Mouse (Mus musculus): ENCODE measurements around the gene Sh3bgrl3. TPM values are rescaled to one million over a fixed set of nuclear protein-coding genes. Genes with fewer than 3 reads are reported as not detected.

Sh3bgrl3 gene
- polyA plus RNA-seq, 1 experiment, result 262 TPM

DNA sequence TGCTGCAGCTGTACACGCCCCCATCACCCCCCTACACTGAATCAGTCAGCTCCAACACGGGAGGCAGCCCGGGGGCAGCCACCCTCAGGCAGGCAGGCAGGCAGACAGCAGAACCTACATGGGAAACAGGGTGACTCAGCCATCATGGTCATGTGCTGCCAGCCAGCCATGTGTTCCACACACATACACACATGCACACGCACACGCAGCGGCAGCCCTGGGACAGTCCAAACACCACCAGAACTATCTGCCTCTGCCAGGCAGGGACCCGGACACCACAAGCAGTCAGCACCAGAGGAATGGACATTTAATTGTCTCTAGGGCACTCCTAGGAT is 1.5 kb downstream of the Sh3bgrl3 start:
- H3K79me2 ChIP-seq (ENCODE audit: control insufficient read depth, insufficient read depth), result peaks cover 9% of the 10 kb centered on the region
- peak overlapping the region; percentile 44 for H3K4me3 ChIP-seq
- no peaks in the 10 kb centered on the region for H3K27me3 ChIP-seq (ENCODE audit: control insufficient read depth, insufficient read depth, insufficient read length)
- H3ac ChIP-seq (ENCODE audit: control insufficient read depth, insufficient read length), result no peak overlapping the region
- no peaks in the 10 kb centered on the region for H3K36me3 ChIP-seq (ENCODE audit: control insufficient read depth, insufficient read depth)
- H3K4me2 ChIP-seq (ENCODE audit: low read depth), result peak overlapping the region; percentile 90
- TF ChIP-seq MYOG (IDR thresholded peaks at IDR 0.05; ENCODE audit: control insufficient read depth in 1 of 3, insufficient read depth in 1 of 3, insufficient read length in 2 of 3, low read depth in 2 of 3) (no peak), USF1 (IDR thresholded peaks at IDR 0.05; ENCODE audit: low read depth) (no peak), REST (IDR thresholded peaks at IDR 0.05; ENCODE audit: insufficient read depth, insufficient read length) (no peak), POLR2AphosphoS2 (IDR thresholded peaks at IDR 0.05; ENCODE audit: insufficient read length, low read depth) (peak; percentile 68), TCF3 (IDR thresholded peaks at IDR 0.05; ENCODE audit: insufficient read length, low read depth) (no peak), MYOD1 (IDR thresholded peaks at IDR 0.05; ENCODE audit: control insufficient read depth in 1 of 3, insufficient read length in 2 of 3, low read depth in 2 of 3) (no peak), SRF (IDR thresholded peaks at IDR 0.05; ENCODE audit: control insufficient read depth, insufficient read length, low read depth) (no peak), TCF12 (IDR thresholded peaks at IDR 0.05; ENCODE audit: insufficient read depth, poor library complexity, severe bottlenecking) (no peak), MAX (IDR thresholded peaks at IDR 0.05; ENCODE audit: low read depth) (no peak), CEBPB (IDR thresholded peaks at IDR 0.05; ENCODE audit: insufficient read depth, poor library complexity, severe bottlenecking) (no peak), POLR2A (IDR thresholded peaks at IDR 0.05; ENCODE audit: insufficient read length, low read depth) (peak; percentile 29), E2F4 (IDR thresholded peaks at IDR 0.05; ENCODE audit: insufficient read depth) (no peak)

DNA sequence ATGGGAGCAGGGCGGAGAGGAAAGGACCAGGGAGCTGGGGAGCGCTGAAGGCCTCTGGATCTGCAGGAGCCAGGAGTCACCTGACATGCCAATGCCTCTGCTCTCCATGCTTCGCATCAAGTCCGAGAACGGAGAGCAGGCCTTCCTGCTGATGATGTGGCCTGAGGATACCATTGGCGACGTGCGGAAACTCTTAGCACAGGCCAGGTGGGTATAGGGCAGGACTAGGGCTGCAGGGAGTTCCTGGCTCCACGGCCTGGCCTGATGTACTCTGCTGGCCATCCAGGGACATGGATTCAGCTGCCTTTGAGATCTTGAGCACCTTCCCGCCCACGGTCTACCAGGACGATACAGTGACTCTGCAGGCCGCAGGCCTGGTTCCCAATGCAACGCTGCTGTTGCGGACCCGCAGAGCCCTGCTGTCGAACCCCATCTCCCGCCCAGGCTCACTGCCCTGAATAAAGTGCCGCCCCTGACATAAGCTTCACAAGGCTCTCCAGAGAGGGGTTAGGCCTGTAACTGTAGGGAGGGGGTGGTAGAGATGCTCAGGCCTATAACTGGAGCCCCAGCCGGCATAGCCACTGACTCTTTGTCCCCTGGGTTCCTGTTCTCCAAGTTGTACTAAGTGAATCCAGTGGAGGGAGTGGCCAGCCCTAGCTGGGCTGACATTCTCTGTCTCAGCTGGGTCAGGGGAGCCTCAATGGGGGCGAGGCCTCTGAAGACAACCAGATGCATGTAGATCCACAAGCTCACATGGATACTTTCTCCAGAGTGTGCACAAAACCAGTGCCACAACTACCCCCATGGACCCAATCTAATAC is 2.1 kb downstream of the Sh3bgrl3 start:
- Histone ChIP-seq H3K79me2 (ENCODE audit: control insufficient read depth, insufficient read depth) (peaks cover 9% of the 10 kb centered on the region), H3K4me3 (no peak overlapping the region), H3ac (ENCODE audit: control insufficient read depth, insufficient read length) (no peak overlapping the region), H3K36me3 (ENCODE audit: control insufficient read depth, insufficient read depth) (no peaks in the 10 kb centered on the region), H3K4me2 (ENCODE audit: low read depth) (no peak overlapping the region), H3K27me3 (ENCODE audit: control insufficient read depth, insufficient read depth, insufficient read length) (no peaks in the 10 kb centered on the region)
- TF ChIP-seq TCF3 (IDR thresholded peaks at IDR 0.05; ENCODE audit: insufficient read length, low read depth), result no peak
- no peak for TF ChIP-seq REST (IDR thresholded peaks at IDR 0.05; ENCODE audit: insufficient read depth, insufficient read length)
- TF ChIP-seq TCF12 (IDR thresholded peaks at IDR 0.05; ENCODE audit: insufficient read depth, poor library complexity, severe bottlenecking), result no peak
- no peak for TF ChIP-seq SRF (IDR thresholded peaks at IDR 0.05; ENCODE audit: control insufficient read depth, insufficient read length, low read depth)
- no peak for TF ChIP-seq USF1 (IDR thresholded peaks at IDR 0.05; ENCODE audit: low read depth)
- TF ChIP-seq POLR2AphosphoS2 (IDR thresholded peaks at IDR 0.05; ENCODE audit: insufficient read length, low read depth), result peak; percentile 16

- H3K79me2 ChIP-seq (ENCODE audit: control insufficient read depth, insufficient read depth), result peaks cover 9% of the 10 kb centered on the region
- H3K36me3 ChIP-seq (ENCODE audit: control insufficient read depth, insufficient read depth), result no peaks in the 10 kb centered on the region
- TF ChIP-seq E2F4 (IDR thresholded peaks at IDR 0.05; ENCODE audit: insufficient read depth), result no peak
- TF ChIP-seq POLR2AphosphoS2 (IDR thresholded peaks at IDR 0.05; ENCODE audit: insufficient read length, low read depth), result peak; percentile 16
- H3ac ChIP-seq (ENCODE audit: control insufficient read depth, insufficient read length), result no peak overlapping the region
- no peak overlapping the region for H3K4me2 ChIP-seq (ENCODE audit: low read depth)
- H3K27me3 ChIP-seq (ENCODE audit: control insufficient read depth, insufficient read depth, insufficient read length), result no peaks in the 10 kb centered on the region
- no peak overlapping the region for H3K4me3 ChIP-seq
Measured at GRCm38 (mm10) chr4:134125383-134126060, 3.1 kb downstream of the Sh3bgrl3 start.

DNA sequence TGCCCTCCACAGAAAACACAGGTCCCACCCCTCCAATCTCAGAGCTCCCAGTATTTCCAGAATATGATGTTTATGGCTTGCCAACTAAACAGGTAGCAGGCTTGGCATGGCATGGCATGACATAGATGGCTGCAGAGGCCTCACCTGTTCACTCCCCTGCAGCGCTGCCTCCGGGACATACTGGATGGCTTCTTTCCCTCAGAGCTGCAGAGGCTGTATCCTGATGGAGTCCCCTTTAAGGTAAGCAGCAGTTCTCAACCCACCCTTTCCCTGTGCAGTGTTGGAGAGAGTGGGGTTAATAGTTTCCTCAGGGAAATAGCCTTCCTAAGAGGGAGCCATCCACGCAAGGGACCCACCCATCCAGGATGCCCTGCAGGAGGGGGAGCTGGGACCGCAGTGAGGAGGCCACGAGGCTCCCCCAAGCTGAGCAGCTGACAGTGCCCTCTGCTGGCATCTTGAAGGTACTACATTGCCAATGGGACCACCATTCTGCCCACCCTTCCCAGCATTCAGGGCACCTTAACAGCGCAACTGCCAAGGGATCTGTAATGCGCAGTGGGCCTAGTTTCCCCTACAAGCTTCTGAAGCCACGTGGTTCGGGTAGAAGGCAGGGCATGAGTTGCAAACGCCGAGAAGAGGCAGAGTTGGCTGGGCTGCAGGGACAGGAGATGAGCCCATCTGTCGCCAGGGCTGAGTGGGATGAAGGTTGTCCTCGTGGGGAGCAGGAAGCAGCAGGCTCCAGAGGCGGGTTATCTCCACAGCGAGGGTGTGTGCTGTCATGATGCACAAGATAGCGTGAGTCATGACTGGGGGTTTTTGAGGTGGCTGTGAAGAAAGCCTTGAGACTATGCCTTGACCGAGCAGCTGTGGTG is 4.7 kb downstream of the Sh3bgrl3 start:
- no peaks in the 10 kb centered on the region for H3K36me3 ChIP-seq (ENCODE audit: control insufficient read depth, insufficient read depth)
- H3K4me2 ChIP-seq (ENCODE audit: low read depth), result peak overlapping the region; percentile 36
- H3K79me2 ChIP-seq (ENCODE audit: control insufficient read depth, insufficient read depth), result peaks cover 9% of the 10 kb centered on the region
- no peak overlapping the region for H3ac ChIP-seq (ENCODE audit: control insufficient read depth, insufficient read length)
- no peak overlapping the region for H3K4me3 ChIP-seq
- TF ChIP-seq MYOD1 (IDR thresholded peaks at IDR 0.05; ENCODE audit: control insufficient read depth in 1 of 3, insufficient read length in 2 of 3, low read depth in 2 of 3), result peak in 1 of 3 experiments; percentile 30
- peak in 1 of 3 experiments; percentile 25 for TF ChIP-seq MYOG (IDR thresholded peaks at IDR 0.05; ENCODE audit: control insufficient read depth in 1 of 3, insufficient read depth in 1 of 3, insufficient read length in 2 of 3, low read depth in 2 of 3)
- TF ChIP-seq POLR2AphosphoS2 (IDR thresholded peaks at IDR 0.05; ENCODE audit: insufficient read length, low read depth), result no peak
- H3K27me3 ChIP-seq (ENCODE audit: control insufficient read depth, insufficient read depth, insufficient read length), result no peaks in the 10 kb centered on the region

DNA sequence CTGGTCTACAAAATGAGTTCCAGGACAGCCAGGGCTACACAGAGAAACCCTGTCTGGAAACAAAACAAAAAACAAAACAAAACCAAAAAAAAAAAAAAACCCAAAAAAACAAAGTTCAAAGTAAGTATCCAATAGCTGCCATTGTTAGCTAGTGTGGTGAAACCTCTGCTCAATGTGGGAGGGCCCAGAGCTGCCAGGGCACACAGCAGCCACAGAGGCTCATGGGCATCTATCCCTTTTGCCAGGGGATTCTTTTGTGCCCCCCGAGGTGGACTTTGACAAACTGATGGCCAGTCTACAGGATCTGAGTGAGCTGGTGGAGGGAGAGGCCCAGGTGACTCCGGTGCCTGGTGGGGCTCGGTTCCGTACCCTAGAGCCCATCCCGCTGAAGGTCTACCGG is 5.4 kb downstream of the Sh3bgrl3 start:
- no peaks in the 10 kb centered on the region for H3K36me3 ChIP-seq (ENCODE audit: control insufficient read depth, insufficient read depth)
- no peak for TF ChIP-seq TCF3 (IDR thresholded peaks at IDR 0.05; ENCODE audit: insufficient read length, low read depth)
- TF ChIP-seq TCF12 (IDR thresholded peaks at IDR 0.05; ENCODE audit: insufficient read depth, poor library complexity, severe bottlenecking), result no peak
- no peak overlapping the region for H3K4me3 ChIP-seq
- peaks cover 9% of the 10 kb centered on the region for H3K79me2 ChIP-seq (ENCODE audit: control insufficient read depth, insufficient read depth)
- no peaks in the 10 kb centered on the region for H3K27me3 ChIP-seq (ENCODE audit: control insufficient read depth, insufficient read depth, insufficient read length)
- no peak overlapping the region for H3K4me2 ChIP-seq (ENCODE audit: low read depth)
- H3ac ChIP-seq (ENCODE audit: control insufficient read depth, insufficient read length), result no peak overlapping the region

All from myocyte (in vitro differentiated cells).